Mouse (Mus musculus): Measurements from ENCODE around the gene Cenpv. TPM values are rescaled to one million over a fixed set of nuclear protein-coding genes. Genes with fewer than 3 reads are reported as not detected.
A peak's percentile ranks its signal among the peaks of the same experiment; 100 is the strongest.
"Not testable (repeated sequence)": the region's sequence is repeated elsewhere in the genome, so short reads cannot be mapped to it uniquely, and the experiment has no call there.

The Cenpv gene
- polyA plus RNA-seq, 1 experiment from 2014 or later, result 47.9 TPM

- Histone ChIP-seq H3K27ac (no peak overlapping the region), H3K9ac (replicated peaks) (no peak overlapping the region), H3K4me1 (replicated peaks) (peaks cover 3% of the 10 kb centered on the region; the same call in 1 of the 2 replicates), H3K36me3 (peaks cover 19% of the 10 kb centered on the region), H3K9me3 (no peaks in the 10 kb centered on the region), H3K4me2 (peak overlapping the region; percentile 85; the same call in 1 of the 2 replicates), H3K4me3 (replicated peaks) (no peak overlapping the region), H3K27me3 (peaks cover 16% of the 10 kb centered on the region)
- WGBS, result 76% methylated on average over 8 of the region's 8 CpGs
- ATAC-seq (ENCODE audit: insufficient number of reproducible peaks, insufficient read depth, low FRiP score, low TSS enrichment, low read depth), result no peak
Observed at GRCm38 (mm10) chr11:62537089-62537488, 2.0 kb downstream of the Cenpv start.

- Histone ChIP-seq H3K9ac (replicated peaks) (no peak overlapping the region), H3K9me3 (no peaks in the 10 kb centered on the region; the same call in 1 of the 2 replicates), H3K4me3 (replicated peaks) (no peak overlapping the region), H3K27me3 (no peaks in the 10 kb centered on the region), H3K4me1 (replicated peaks) (peaks cover 5% of the 10 kb centered on the region; the same call in 1 of the 2 replicates), H3K4me2 (no peak overlapping the region), H3K27ac (no peak overlapping the region), H3K36me3 (peaks cover 21% of the 10 kb centered on the region; the same call in 1 of the 2 replicates)
- no peak for ATAC-seq (ENCODE audit: insufficient number of reproducible peaks, insufficient read depth, low FRiP score, low TSS enrichment, low read depth)
- 71% methylated on average over 2 of the region's 2 CpGs for WGBS
Observed at GRCm38 (mm10) chr11:62522283-62522682, 16.8 kb downstream of the Cenpv start.

- no peaks in the 10 kb centered on the region; the same call in 1 of the 2 replicates for H3K9me3 ChIP-seq
- no peaks in the 10 kb centered on the region for H3K27me3 ChIP-seq
- H3K9ac ChIP-seq (replicated peaks), result no peak overlapping the region
- H3K4me2 ChIP-seq, result no peak overlapping the region
- WGBS, result 30% methylated on average over 2 of the region's 2 CpGs
- H3K4me1 ChIP-seq (replicated peaks), result peaks cover 5% of the 10 kb centered on the region; the same call in 1 of the 2 replicates
- ATAC-seq (ENCODE audit: insufficient number of reproducible peaks, insufficient read depth, low FRiP score, low TSS enrichment, low read depth), result no peak
- H3K36me3 ChIP-seq, result peaks cover 6% of the 10 kb centered on the region; the same call in 1 of the 2 replicates
- no peak overlapping the region; the same call in 1 of the 2 replicates for H3K27ac ChIP-seq
- H3K4me3 ChIP-seq (replicated peaks), result no peak overlapping the region
Observed at GRCm38 (mm10) chr11:62518991-62519390, 20.1 kb downstream of the Cenpv start.

GRCm38 (mm10) chr11:62513311-62513710 lies 25.8 kb downstream of the Cenpv start:
- WGBS, result 80% methylated on average over 6 of the region's 6 CpGs
- Histone ChIP-seq H3K4me2 (no peak overlapping the region), H3K9me3 (no peaks in the 10 kb centered on the region), H3K4me3 (replicated peaks) (no peak overlapping the region), H3K36me3 (peaks cover 5% of the 10 kb centered on the region; the same call in 1 of the 2 replicates), H3K9ac (replicated peaks) (no peak overlapping the region), H3K27me3 (no peaks in the 10 kb centered on the region), H3K4me1 (replicated peaks) (no peaks in the 10 kb centered on the region), H3K27ac (no peak overlapping the region)
- ATAC-seq (ENCODE audit: insufficient number of reproducible peaks, insufficient read depth, low FRiP score, low TSS enrichment, low read depth), result no peak

GRCm38 (mm10) chr11:62512529-62513080 lies 26.5 kb downstream of the Cenpv start:
- H3K9ac ChIP-seq (replicated peaks), result no peak overlapping the region
- no peaks in the 10 kb centered on the region for H3K4me1 ChIP-seq (replicated peaks)
- peaks cover 5% of the 10 kb centered on the region; the same call in 1 of the 2 replicates for H3K36me3 ChIP-seq
- no peaks in the 10 kb centered on the region for H3K9me3 ChIP-seq
- ATAC-seq (ENCODE audit: insufficient number of reproducible peaks, insufficient read depth, low FRiP score, low TSS enrichment, low read depth), result no peak
- no peak overlapping the region for H3K4me3 ChIP-seq (replicated peaks)
- no peak overlapping the region for H3K27ac ChIP-seq
- no peak overlapping the region for H3K4me2 ChIP-seq
- 89% methylated on average over 8 of the region's 8 CpGs for WGBS
- H3K27me3 ChIP-seq, result no peaks in the 10 kb centered on the region

GRCm38 (mm10) chr11:62511444-62512202 lies 27.4 kb downstream of the Cenpv start:
- Histone ChIP-seq H3K9me3 (no peaks in the 10 kb centered on the region), H3K27ac (no peak overlapping the region), H3K36me3 (peaks cover 5% of the 10 kb centered on the region; the same call in 1 of the 2 replicates), H3K4me3 (replicated peaks) (no peak overlapping the region), H3K27me3 (no peaks in the 10 kb centered on the region), H3K4me2 (no peak overlapping the region), H3K9ac (replicated peaks) (no peak overlapping the region), H3K4me1 (replicated peaks) (no peaks in the 10 kb centered on the region)
- no peak for ATAC-seq (ENCODE audit: insufficient number of reproducible peaks, insufficient read depth, low FRiP score, low TSS enrichment, low read depth)
- 82% methylated on average over 13 of the region's 13 CpGs for WGBS

GRCm38 (mm10) chr11:62510956-62511355 lies 28.1 kb downstream of the Cenpv start:
- Histone ChIP-seq H3K36me3 (peaks cover 5% of the 10 kb centered on the region; the same call in 1 of the 2 replicates), H3K9ac (replicated peaks) (no peak overlapping the region), H3K27ac (no peak overlapping the region), H3K9me3 (no peaks in the 10 kb centered on the region), H3K27me3 (no peaks in the 10 kb centered on the region), H3K4me1 (replicated peaks) (no peaks in the 10 kb centered on the region), H3K4me2 (no peak overlapping the region), H3K4me3 (replicated peaks) (no peak overlapping the region)
- no peak for ATAC-seq (ENCODE audit: insufficient number of reproducible peaks, insufficient read depth, low FRiP score, low TSS enrichment, low read depth)
- WGBS, result 86% methylated on average over 5 of the region's 5 CpGs

GRCm38 (mm10) chr11:62509571-62509970 lies 29.5 kb downstream of the Cenpv start:
- Histone ChIP-seq H3K4me1 (replicated peaks) (no peaks in the 10 kb centered on the region), H3K27ac (no peak overlapping the region), H3K9me3 (no peaks in the 10 kb centered on the region), H3K9ac (replicated peaks) (no peak overlapping the region), H3K4me2 (no peak overlapping the region), H3K4me3 (replicated peaks) (no peak overlapping the region), H3K27me3 (no peaks in the 10 kb centered on the region), H3K36me3 (peaks cover 5% of the 10 kb centered on the region; the same call in 1 of the 2 replicates)
- WGBS, result 77% methylated on average over 3 of the region's 3 CpGs
- no peak for ATAC-seq (ENCODE audit: insufficient number of reproducible peaks, insufficient read depth, low FRiP score, low TSS enrichment, low read depth)

GRCm38 (mm10) chr11:62508816-62509215 lies 30.2 kb downstream of the Cenpv start:
- not testable (repeated sequence) for H3K4me2 ChIP-seq; H3K4me1 ChIP-seq (replicated peaks); H3K36me3 ChIP-seq; H3K9ac ChIP-seq (replicated peaks); H3K9me3 ChIP-seq; ATAC-seq (ENCODE audit: insufficient number of reproducible peaks, insufficient read depth, low FRiP score, low TSS enrichment, low read depth); H3K27me3 ChIP-seq; H3K4me3 ChIP-seq (replicated peaks); H3K27ac ChIP-seq
- WGBS, result 96% methylated on average over 5 of the region's 5 CpGs

GRCm38 (mm10) chr11:62508365-62508764 lies 30.7 kb downstream of the Cenpv start:
- not testable (repeated sequence) for H3K4me1 ChIP-seq (replicated peaks); H3K36me3 ChIP-seq; H3K27ac ChIP-seq; H3K27me3 ChIP-seq; H3K9ac ChIP-seq (replicated peaks); H3K4me3 ChIP-seq (replicated peaks); ATAC-seq (ENCODE audit: insufficient number of reproducible peaks, insufficient read depth, low FRiP score, low TSS enrichment, low read depth); H3K9me3 ChIP-seq; H3K4me2 ChIP-seq
- 96% methylated on average over 13 of the region's 13 CpGs for WGBS

- Histone ChIP-seq H3K9me3 (no peaks in the 10 kb centered on the region), H3K36me3 (no peaks in the 10 kb centered on the region; the same call in 1 of the 2 replicates), H3K4me2 (no peak overlapping the region), H3K4me3 (replicated peaks) (no peak overlapping the region), H3K9ac (replicated peaks) (no peak overlapping the region), H3K4me1 (replicated peaks) (no peaks in the 10 kb centered on the region), H3K27me3 (no peaks in the 10 kb centered on the region), H3K27ac (no peak overlapping the region)
- WGBS, result 87% methylated on average over 4 of the region's 4 CpGs
- ATAC-seq (ENCODE audit: insufficient number of reproducible peaks, insufficient read depth, low FRiP score, low TSS enrichment, low read depth), result no peak
Observed at GRCm38 (mm10) chr11:62507683-62508082, 31.4 kb downstream of the Cenpv start.

All from limb, embryonic 12.5 days (tissue).